Mouse (Mus musculus): ENCODE results near the gene Ncstn.
A peak's percentile ranks its signal among the peaks of the same experiment; 100 is the strongest.

Ncstn gene

GRCm38 (mm10) chr1:172082101-172082898, at the start of gene Ncstn, which contains the start of gene Copa:
Gene Ncstn (minus strand): TSS chr1:172082795.
Gene Copa (plus strand): TSS chr1:172082529.
- DNase-seq (ENCODE audit: low spot score in 2 of 2): peak; percentile 79 to 89

GRCm38 (mm10) chr1:172132319-172132718, 49.7 kb upstream of the Ncstn start:
- DNase-seq (ENCODE audit: low spot score in 2 of 2): no peak

DNA sequence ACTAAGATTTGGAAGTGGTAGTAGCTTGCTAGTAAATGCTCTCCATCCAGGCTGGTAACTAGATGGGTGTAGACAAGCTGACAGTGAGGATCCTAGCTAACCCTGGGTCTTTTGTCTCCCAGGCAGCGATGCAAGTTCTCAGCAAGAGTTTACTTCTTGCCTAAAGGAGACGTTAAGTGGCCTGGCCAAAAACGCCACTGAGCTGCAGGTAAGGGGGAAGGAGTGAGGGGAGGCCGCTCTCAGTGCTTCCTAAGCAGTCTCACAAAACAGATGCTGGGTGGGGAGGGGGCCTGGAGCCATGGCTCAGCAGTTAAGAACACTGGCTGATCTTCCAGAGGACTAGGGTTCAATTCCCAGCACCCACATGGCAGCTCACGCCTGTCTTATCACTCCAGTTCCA, 47.2 kb upstream of the Ncstn start:
- no peak for DNase-seq (ENCODE audit: low spot score in 2 of 2)

DNA sequence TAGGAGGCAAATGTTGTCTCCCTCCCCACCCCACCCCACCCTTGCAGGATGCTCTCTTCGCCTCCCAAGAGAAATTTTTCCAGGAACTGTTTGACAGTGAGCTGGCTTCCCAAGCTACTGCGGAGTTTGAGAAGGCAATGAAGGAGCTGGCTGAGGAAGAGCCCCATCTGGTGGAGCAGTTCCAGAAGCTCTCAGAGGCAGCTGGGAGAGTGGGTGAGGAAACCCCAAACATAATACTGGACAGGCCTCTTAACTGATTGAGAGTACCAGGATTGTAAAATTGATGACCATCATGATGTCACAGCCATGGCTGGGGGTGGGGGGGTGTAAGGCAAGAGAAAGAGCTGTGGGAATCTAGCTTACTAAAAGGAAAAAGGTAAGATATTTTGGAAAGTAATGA, 46.5 kb upstream of the Ncstn start:
- peak in 1 of 2 experiments; percentile 21 for DNase-seq (ENCODE audit: low spot score in 2 of 2)

GRCm38 (mm10) chr1:172128563-172128962, 46.0 kb upstream of the Ncstn start:
- DNase-seq (ENCODE audit: low spot score in 2 of 2): no peak

- no peak for DNase-seq (ENCODE audit: low spot score in 2 of 2)
Measured at GRCm38 (mm10) chr1:172127487-172127886, 44.9 kb upstream of the Ncstn start.

DNA sequence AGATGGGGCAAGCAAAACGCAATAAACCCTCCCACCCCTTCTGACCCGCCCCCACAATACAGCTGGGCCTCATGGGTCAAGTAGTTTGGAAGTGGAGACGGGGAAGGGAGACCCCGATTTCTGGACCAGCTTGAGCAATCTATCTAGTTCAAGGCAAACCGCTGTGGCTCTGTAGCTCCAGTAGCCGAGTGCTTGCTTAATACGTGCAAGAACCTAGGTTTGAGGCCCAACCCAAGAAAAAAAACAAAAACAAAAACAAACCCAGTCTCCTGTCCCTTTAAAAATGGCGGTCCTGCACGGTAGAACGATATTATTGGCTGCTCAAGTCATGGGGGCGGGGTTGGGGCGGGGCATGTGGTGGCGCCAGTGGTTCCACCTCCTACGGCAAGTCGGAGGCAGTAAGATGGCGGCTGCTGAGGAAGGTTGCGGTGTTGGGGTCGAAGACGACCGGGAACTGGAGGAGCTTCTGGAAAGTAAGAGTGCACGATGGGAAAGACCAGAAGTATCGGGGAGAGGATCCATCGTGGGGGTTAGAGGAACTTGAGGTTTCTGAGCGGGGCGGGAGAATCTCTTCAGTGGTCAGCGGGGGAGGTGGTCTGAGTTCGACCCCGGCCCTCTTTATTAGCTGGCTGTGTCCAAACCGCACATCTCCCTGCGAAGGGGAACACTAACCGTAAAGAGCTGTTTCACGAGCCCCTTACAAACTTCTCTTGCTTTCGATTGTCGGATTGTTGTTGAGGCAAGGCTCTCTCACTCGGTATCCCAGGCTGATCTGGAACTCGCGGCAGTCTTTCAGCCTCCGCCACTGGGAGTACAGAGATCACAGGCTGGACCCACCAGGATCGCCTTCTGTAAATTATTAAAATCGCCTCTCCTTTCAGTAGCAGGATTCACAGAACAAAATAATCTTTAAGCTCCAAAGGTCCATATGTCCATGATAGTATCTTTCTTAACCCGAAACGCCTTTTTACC, 44.1 kb upstream of the Ncstn start, which contains the start of gene Pex19:
TSS of gene Pex19 (plus strand) at position 380 of the 972 bp plus-strand sequence.
- peak; percentile 49 to 76 for DNase-seq (ENCODE audit: low spot score in 2 of 2)

DNA sequence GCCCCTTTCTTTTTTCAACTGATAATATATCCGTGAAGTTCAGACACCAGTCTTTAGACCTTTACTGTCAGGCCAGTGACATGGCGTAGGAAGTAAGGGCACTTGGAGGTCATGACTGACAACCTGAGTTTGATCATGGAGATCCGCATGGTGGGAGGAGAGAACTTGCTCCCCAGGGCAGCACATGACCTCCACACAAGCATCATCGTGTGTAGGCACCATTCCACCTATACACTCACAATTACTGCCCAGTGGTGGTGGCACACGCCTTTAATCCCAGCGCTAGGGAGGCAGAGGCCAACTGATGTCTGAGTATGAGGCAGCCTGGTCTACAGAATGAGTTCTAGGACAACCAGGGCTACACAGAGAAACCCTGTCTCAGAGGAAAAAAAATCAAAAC, 42.0 kb upstream of the Ncstn start:
- DNase-seq (ENCODE audit: low spot score in 2 of 2): no peak

- DNase-seq (ENCODE audit: low spot score in 2 of 2): no peak
Measured at GRCm38 (mm10) chr1:172122671-172123070, 40.1 kb upstream of the Ncstn start.

DNA sequence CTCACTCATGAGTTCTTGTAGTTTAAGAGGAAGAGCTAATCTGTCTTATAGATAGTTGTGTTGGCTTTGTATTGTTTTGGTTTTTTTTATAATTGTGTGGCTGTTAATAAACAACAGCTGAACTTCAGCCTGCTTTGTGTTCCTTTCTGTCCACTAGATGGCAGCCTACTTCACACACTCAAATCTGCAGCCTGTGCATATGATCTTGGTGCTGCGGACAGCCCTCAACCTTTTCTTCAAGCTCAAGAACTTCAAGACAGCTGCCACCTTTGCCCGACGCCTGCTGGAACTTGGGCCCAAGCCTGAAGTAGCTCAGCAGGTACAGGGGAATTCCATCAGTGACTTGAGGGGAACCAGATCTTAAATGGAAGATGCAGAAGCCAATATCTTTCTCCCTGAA, 37.1 kb upstream of the Ncstn start:
- peak in 1 of 2 experiments; percentile 28 for DNase-seq (ENCODE audit: low spot score in 2 of 2)

- no peak for DNase-seq (ENCODE audit: low spot score in 2 of 2)
Measured at GRCm38 (mm10) chr1:172119100-172119499, 36.5 kb upstream of the Ncstn start.

DNA sequence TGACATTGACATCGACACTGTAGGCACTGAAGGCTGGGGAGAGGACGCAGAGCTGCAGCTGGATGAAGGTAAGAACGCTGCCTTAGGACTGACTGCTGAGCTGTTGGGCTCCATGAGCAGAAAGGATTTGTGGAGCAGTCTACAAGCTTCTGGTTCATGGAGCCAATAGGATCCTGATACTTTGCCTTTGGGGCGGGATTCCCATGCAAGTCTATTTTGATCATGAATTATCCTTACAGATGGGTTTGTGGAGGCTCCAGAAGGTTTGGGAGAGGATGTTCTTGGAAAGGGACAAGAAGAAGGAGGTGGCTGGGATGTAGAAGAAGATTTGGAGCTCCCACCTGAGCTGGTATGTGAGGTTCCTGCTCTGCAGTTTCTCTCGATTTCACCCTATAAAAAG, 34.4 kb upstream of the Ncstn start:
- no peak for DNase-seq (ENCODE audit: low spot score in 2 of 2)

DNA sequence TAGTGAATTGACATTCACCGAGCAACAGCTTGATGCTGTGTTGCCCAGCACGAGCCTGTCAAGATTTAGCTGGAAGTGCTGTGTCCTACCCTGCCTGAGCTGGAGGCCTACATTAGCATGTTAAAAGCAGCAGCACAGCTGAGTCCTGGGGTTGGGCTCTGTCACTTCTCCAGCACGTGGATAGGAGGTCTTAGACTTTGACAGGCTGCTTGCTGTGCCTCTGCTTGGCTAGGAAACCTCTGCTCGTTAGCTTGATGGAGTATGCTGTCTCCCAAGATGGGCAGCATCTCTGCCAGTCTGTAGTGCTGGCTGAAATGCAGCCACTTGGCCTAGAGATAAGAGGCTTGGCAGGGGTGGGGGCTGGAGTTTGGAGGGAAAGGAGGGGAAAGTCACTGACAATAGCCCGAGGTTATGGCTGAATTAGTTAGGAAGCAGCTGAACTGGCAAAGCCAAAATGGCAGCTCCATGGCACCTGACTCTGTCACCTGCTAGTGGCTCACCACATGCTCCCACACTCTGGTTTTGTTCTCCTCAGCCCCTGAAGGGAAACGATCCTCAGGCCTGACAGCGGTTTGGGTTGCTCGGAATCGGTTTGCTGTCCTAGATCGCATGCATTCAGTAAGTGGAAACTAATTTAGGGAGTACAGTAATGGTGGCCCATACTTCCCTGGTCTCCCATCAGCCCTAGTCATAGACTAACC, 25.3 kb upstream of the Ncstn start:
- peak in 1 of 2 experiments; percentile 27 for DNase-seq (ENCODE audit: low spot score in 2 of 2)

DNA sequence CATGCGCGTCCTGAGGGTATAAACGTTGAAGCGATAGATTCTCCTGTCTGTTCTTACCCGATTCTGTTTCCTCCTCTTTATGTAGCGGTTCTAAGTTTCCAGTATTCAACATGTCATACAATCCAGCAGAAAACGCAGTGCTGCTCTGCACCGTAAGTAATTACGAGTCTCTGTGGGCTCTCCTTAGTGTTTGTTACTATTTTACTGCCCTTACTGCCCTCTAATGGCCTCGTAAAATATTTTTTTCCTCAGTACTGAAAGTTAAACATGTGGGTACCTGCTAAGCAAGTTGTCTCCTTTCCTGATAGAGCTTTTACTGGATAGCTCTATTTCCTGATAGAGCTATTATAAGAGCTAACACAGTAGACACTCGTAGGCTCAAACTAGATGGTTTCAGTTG, 22.5 kb upstream of the Ncstn start:
- no peak for DNase-seq (ENCODE audit: low spot score in 2 of 2)

DNA sequence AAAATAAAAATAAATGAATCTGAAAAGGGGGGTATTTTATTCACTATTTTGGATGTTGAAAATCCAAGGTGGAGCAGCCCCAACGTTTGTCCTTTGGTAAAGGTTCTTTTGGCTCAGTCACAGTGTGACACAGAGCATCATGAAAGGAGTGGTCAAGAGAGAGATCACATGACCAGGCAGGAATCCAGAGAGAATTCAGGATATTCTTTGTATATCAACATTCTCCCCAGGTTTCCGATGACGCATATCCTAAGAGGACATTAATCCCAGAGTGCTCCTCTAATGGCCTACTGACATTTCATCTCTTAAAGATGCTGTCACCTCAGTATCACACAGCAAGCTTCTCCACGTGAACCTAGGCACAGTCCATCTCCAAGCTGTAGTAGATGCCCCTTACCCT, 21.0 kb upstream of the Ncstn start:
- DNase-seq (ENCODE audit: low spot score in 2 of 2): no peak

DNA sequence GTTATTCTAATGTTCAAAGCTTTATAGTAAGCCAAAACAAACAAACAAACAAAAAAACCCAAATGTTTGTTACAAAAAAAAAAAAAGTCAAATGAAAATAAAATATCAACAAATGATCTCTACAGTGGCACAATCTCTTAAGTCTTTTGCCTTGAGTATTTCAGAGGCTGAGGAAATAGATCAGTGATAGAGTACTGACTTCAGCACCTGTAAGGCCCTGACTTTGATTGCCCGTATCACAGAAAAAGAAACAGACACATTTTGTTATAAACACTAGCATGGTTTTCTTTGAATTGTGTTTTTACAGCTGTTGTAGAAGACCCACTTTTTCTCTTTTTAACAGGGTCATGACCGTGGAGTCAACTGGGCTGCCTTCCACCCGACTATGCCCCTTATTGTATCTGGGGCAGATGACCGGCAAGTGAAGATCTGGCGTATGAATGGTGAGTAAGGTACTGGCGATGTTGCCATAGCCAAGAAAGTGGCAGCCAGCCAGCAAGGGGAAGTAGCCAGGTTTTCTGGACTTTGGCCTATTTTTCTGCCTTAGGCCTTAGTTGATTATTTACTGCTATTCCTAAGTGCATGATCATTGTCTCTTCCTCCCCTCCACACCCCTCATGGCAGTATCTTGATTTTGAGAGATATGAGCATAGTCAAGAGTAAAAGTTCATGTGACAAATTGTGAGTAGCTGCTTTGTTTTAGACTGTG, 16.9 kb upstream of the Ncstn start:
- no peak for DNase-seq (ENCODE audit: low spot score in 2 of 2)

DNA sequence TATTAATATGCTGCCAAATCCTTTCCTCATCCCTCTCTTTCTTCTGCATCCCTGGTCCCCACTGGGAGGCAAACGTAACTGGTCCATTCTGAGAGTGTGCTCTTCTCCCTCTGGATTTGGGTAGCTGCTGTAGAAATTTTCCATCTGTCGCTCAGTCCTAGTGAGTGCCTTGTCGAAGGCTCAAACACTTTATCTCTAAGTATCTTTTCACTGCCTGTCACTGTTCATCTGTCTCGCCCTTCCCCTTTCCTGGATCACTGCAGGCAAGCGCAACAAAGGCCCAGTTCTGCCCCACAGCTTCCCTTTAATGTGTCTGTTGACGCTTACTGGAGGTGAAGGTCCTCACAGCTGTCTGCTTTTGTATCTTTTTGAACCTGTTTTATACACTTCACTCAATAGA, 12.6 kb upstream of the Ncstn start:
- DNase-seq (ENCODE audit: low spot score in 2 of 2): no peak

DNA sequence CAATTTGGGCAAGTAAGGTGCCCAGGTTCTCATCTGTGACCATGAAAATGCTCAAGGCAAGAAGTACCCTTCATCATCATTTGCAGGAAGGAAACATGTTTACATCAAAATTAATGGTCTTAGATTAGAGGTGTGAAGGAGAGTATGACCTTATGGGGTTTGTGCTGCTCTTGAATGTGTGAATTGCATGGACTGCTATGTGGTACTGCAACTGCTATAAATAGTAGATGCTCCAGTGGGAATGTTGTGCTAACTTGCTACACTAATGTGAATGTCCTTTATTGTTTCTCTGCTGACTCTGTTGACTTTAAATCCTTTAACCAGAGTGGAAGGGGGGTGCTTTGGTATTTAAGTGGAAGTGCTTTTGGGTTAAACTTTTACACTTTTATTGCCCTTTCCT, 11.7 kb upstream of the Ncstn start:
- no peak for DNase-seq (ENCODE audit: low spot score in 2 of 2)

DNA sequence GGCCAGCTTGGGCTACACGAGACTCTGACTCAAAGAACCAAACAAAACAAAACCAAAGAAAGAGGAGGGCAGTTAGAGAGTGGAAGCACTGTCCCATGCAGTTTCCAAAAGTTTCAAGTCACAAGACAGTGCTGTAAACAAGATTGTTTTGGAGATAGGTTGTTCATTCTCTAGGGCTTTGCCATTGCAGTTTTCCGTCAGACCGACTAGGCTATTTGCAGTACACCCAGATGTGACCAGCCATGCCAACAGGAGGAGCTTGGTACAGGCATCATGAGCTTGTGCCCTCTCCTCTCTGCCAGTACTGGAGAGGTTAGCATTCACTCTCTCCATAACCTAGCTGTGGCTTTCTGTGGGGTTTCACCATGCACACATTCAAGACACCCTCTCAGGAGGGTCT, 10.9 kb upstream of the Ncstn start:
- DNase-seq (ENCODE audit: low spot score in 2 of 2): no peak

- no peak for DNase-seq (ENCODE audit: low spot score in 2 of 2)
Measured at GRCm38 (mm10) chr1:172082899-172083445, 377 bp upstream of the Ncstn start.

GRCm38 (mm10) chr1:172077981-172078380, 4.6 kb downstream of the Ncstn start:
- DNase-seq (ENCODE audit: low spot score in 2 of 2): no peak
